Mouse (Mus musculus): ENCODE results near the gene Bmp4. TPM values are rescaled to one million over a fixed set of nuclear protein-coding genes. Genes with fewer than 3 reads are reported as not detected.

Gene Bmp4
- 1.2 and 2.0 TPM in 2 replicates for polyA plus RNA-seq (2021; fragmentation: Nextera tagmentation)
- long read RNA-seq, experiment 1, partial matches to known transcripts = 1 of 3 reads
- long read RNA-seq, experiment 1, other reads (novel, unspliced or antisense) = 0 of 3 reads
- long read RNA-seq, experiment 2, partial matches to known transcripts = 3 of 7 reads
- long read RNA-seq, experiment 2, other reads (novel, unspliced or antisense) = 0 of 7 reads

DNA sequence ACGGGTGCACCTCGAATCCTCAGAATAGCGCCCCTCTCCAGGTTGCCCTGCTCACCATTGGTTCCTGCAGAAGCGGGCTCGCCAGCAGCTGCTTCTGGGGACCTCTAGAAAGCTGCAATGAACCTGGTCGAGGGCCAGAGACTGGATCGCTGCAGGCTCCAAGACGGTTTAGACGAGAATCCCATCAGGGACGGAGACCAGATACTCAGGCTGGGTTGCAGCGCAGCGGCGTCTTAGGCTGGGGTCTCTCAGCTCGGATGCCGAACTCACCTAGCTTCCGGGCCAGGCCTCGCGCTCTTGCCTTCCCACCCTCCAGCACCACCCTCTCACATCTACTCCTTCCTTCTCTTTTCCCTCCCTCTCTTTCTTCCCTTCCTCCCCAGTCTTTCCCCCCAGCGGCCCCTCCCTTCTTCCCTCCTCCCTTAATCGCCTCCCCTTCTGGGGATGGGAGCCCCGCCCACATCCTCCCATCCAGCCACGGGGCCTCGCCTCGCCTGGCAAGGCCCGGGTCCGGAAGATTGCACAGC lies at the start of gene Bmp4:
Gene Bmp4, minus strand, starts transcription at position 421 of the 527 bp plus-strand sequence.

DNA sequence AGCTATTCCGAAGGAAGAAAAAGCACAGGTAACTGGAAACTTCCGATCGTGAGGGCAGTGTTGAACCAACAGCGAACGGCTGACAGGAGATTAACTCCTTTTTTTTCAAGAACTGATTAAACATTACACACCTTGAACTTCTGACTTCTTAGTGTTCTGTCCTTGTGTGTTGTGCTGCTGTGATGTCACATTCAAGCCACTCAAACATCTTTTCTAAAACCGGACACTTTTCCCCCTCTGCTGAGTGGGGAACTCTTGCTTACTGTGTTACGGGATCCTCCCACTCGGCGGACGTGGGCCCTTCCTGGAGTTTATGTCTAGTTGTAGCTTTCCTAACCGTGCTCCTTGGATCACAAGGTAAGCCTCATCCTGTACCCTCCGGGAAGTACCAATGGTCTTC lies 11.2 kb downstream of the Bmp4 start, which contains the start of gene Gm15217:
Gene Gm15217, plus strand, starts transcription at position 130 of the 400 bp plus-strand sequence.

Other genes starting within 250 kb of the Bmp4 start
- gene Gm15217, start 11.3 kb downstream of the Bmp4 start, polyA plus RNA-seq (2021; fragmentation: Nextera tagmentation) = not detected in 2 replicates